Mouse (Mus musculus): ENCODE measurements at regions not wholly inside any gene's neighbourhood (a gene's known extent, or its start where the extent isn't known, plus 50 kb on each side); places are given as distances from the start of the nearest gene placed in this dataset.

- WGBS = 82% methylated on average over 4 of the region's 4 CpGs
- ATAC-seq (ENCODE audit: insufficient read depth, low FRiP score) = no peak
- Histone ChIP-seq H3K4me3 (replicated peaks; ENCODE audit: low read length) (no peak overlapping the region), H3K4me2 (ENCODE audit: low read depth, low read length) (no peak overlapping the region), H3K4me1 (ENCODE audit: control insufficient read depth, insufficient read depth, low read length) (no peaks in the 10 kb centered on the region), H3K9ac (ENCODE audit: low read length) (no peak overlapping the region), H3K27me3 (ENCODE audit: control insufficient read depth, insufficient read depth, low read length) (no peaks in the 10 kb centered on the region), H3K27ac (ENCODE audit: low read length) (no peak overlapping the region), H3K9me3 (replicated peaks; ENCODE audit: control insufficient read depth, low read length) (no peaks in the 10 kb centered on the region), H3K36me3 (ENCODE audit: control insufficient read depth, insufficient read depth, low read length) (no peaks in the 10 kb centered on the region)
Measured at GRCm38 (mm10) chr2:159565255-159565654, 768.7 kb downstream of the Gm826 start.

GRCm38 (mm10) chr2:159565921-159566320, 768.0 kb downstream of the Gm826 start:
- Histone ChIP-seq H3K4me2 (ENCODE audit: low read depth, low read length) (no peak overlapping the region), H3K9ac (ENCODE audit: low read length) (no peak overlapping the region), H3K4me3 (replicated peaks; ENCODE audit: low read length) (no peak overlapping the region), H3K27ac (ENCODE audit: low read length) (no peak overlapping the region), H3K9me3 (replicated peaks; ENCODE audit: control insufficient read depth, low read length) (no peaks in the 10 kb centered on the region), H3K4me1 (ENCODE audit: control insufficient read depth, insufficient read depth, low read length) (no peaks in the 10 kb centered on the region), H3K36me3 (ENCODE audit: control insufficient read depth, insufficient read depth, low read length) (no peaks in the 10 kb centered on the region), H3K27me3 (ENCODE audit: control insufficient read depth, insufficient read depth, low read length) (no peaks in the 10 kb centered on the region)
- 73% methylated on average over 5 of the region's 5 CpGs for WGBS
- ATAC-seq (ENCODE audit: insufficient read depth, low FRiP score) = no peak

- H3K27ac ChIP-seq (ENCODE audit: low read length) = no peak overlapping the region
- no peaks in the 10 kb centered on the region for H3K27me3 ChIP-seq (ENCODE audit: control insufficient read depth, insufficient read depth, low read length)
- no peaks in the 10 kb centered on the region for H3K4me1 ChIP-seq (ENCODE audit: control insufficient read depth, insufficient read depth, low read length)
- H3K9me3 ChIP-seq (replicated peaks; ENCODE audit: control insufficient read depth, low read length) = no peaks in the 10 kb centered on the region
- ATAC-seq (ENCODE audit: insufficient read depth, low FRiP score) = no peak
- H3K36me3 ChIP-seq (ENCODE audit: control insufficient read depth, insufficient read depth, low read length) = no peaks in the 10 kb centered on the region
- H3K9ac ChIP-seq (ENCODE audit: low read length) = no peak overlapping the region
- WGBS = 41% methylated on average over 5 of the region's 5 CpGs
- H3K4me2 ChIP-seq (ENCODE audit: low read depth, low read length) = no peak overlapping the region
- H3K4me3 ChIP-seq (replicated peaks; ENCODE audit: low read length) = no peak overlapping the region
Measured at GRCm38 (mm10) chr2:159566461-159566860, 767.5 kb downstream of the Gm826 start.

- Histone ChIP-seq H3K27ac (ENCODE audit: low read length) (no peak overlapping the region), H3K4me1 (ENCODE audit: control insufficient read depth, insufficient read depth, low read length) (no peaks in the 10 kb centered on the region), H3K4me3 (replicated peaks; ENCODE audit: low read length) (no peak overlapping the region), H3K36me3 (ENCODE audit: control insufficient read depth, insufficient read depth, low read length) (no peaks in the 10 kb centered on the region), H3K9ac (ENCODE audit: low read length) (no peak overlapping the region), H3K4me2 (ENCODE audit: low read depth, low read length) (no peak overlapping the region), H3K9me3 (replicated peaks; ENCODE audit: control insufficient read depth, low read length) (no peaks in the 10 kb centered on the region), H3K27me3 (ENCODE audit: control insufficient read depth, insufficient read depth, low read length) (no peaks in the 10 kb centered on the region)
- no peak for ATAC-seq (ENCODE audit: insufficient read depth, low FRiP score)
- WGBS = 82% methylated on average over 4 of the region's 4 CpGs
Measured at GRCm38 (mm10) chr2:159568391-159568790, 765.6 kb downstream of the Gm826 start.

GRCm38 (mm10) chr2:159571862-159572261, 762.1 kb downstream of the Gm826 start:
- H3K27ac ChIP-seq (ENCODE audit: low read length) = no peak overlapping the region
- no peaks in the 10 kb centered on the region for H3K4me1 ChIP-seq (ENCODE audit: control insufficient read depth, insufficient read depth, low read length)
- H3K9ac ChIP-seq (ENCODE audit: low read length) = no peak overlapping the region
- H3K36me3 ChIP-seq (ENCODE audit: control insufficient read depth, insufficient read depth, low read length) = no peaks in the 10 kb centered on the region
- no peak overlapping the region for H3K4me2 ChIP-seq (ENCODE audit: low read depth, low read length)
- no peaks in the 10 kb centered on the region for H3K27me3 ChIP-seq (ENCODE audit: control insufficient read depth, insufficient read depth, low read length)
- no peak for ATAC-seq (ENCODE audit: insufficient read depth, low FRiP score)
- WGBS = 78% methylated on average over 2 of the region's 2 CpGs
- no peaks in the 10 kb centered on the region for H3K9me3 ChIP-seq (replicated peaks; ENCODE audit: control insufficient read depth, low read length)
- H3K4me3 ChIP-seq (replicated peaks; ENCODE audit: low read length) = no peak overlapping the region

GRCm38 (mm10) chr2:159575271-159575670, 758.7 kb downstream of the Gm826 start:
- no peak overlapping the region for H3K9ac ChIP-seq (ENCODE audit: low read length)
- WGBS = 59% methylated on average over 5 of the region's 5 CpGs
- H3K4me3 ChIP-seq (replicated peaks; ENCODE audit: low read length) = no peak overlapping the region
- H3K27me3 ChIP-seq (ENCODE audit: control insufficient read depth, insufficient read depth, low read length) = no peaks in the 10 kb centered on the region
- no peaks in the 10 kb centered on the region for H3K9me3 ChIP-seq (replicated peaks; ENCODE audit: control insufficient read depth, low read length)
- no peaks in the 10 kb centered on the region for H3K4me1 ChIP-seq (ENCODE audit: control insufficient read depth, insufficient read depth, low read length)
- no peak for ATAC-seq (ENCODE audit: insufficient read depth, low FRiP score)
- H3K4me2 ChIP-seq (ENCODE audit: low read depth, low read length) = no peak overlapping the region
- H3K36me3 ChIP-seq (ENCODE audit: control insufficient read depth, insufficient read depth, low read length) = no peaks in the 10 kb centered on the region
- no peak overlapping the region for H3K27ac ChIP-seq (ENCODE audit: low read length)

GRCm38 (mm10) chr2:159583103-159583502, 750.9 kb downstream of the Gm826 start:
- Histone ChIP-seq H3K36me3 (ENCODE audit: control insufficient read depth, insufficient read depth, low read length) (no peaks in the 10 kb centered on the region), H3K9me3 (replicated peaks; ENCODE audit: control insufficient read depth, low read length) (no peaks in the 10 kb centered on the region), H3K27me3 (ENCODE audit: control insufficient read depth, insufficient read depth, low read length) (no peaks in the 10 kb centered on the region), H3K4me3 (replicated peaks; ENCODE audit: low read length) (no peak overlapping the region), H3K27ac (ENCODE audit: low read length) (no peak overlapping the region), H3K4me1 (ENCODE audit: control insufficient read depth, insufficient read depth, low read length) (no peaks in the 10 kb centered on the region), H3K9ac (ENCODE audit: low read length) (no peak overlapping the region), H3K4me2 (ENCODE audit: low read depth, low read length) (no peak overlapping the region)
- WGBS = 50% methylated on average over 8 of the region's 8 CpGs
- no peak for ATAC-seq (ENCODE audit: insufficient read depth, low FRiP score)

- ATAC-seq (ENCODE audit: insufficient read depth, low FRiP score) = no peak
- H3K4me1 ChIP-seq (ENCODE audit: control insufficient read depth, insufficient read depth, low read length) = no peaks in the 10 kb centered on the region
- no peak overlapping the region for H3K9ac ChIP-seq (ENCODE audit: low read length)
- H3K27ac ChIP-seq (ENCODE audit: low read length) = no peak overlapping the region
- H3K36me3 ChIP-seq (ENCODE audit: control insufficient read depth, insufficient read depth, low read length) = no peaks in the 10 kb centered on the region
- H3K4me2 ChIP-seq (ENCODE audit: low read depth, low read length) = no peak overlapping the region
- no peaks in the 10 kb centered on the region for H3K27me3 ChIP-seq (ENCODE audit: control insufficient read depth, insufficient read depth, low read length)
- no peak overlapping the region for H3K4me3 ChIP-seq (replicated peaks; ENCODE audit: low read length)
- no peaks in the 10 kb centered on the region for H3K9me3 ChIP-seq (replicated peaks; ENCODE audit: control insufficient read depth, low read length)
Measured at GRCm38 (mm10) chr2:159584641-159585040, 749.3 kb downstream of the Gm826 start.

- 34% methylated on average over 6 of the region's 6 CpGs for WGBS
- ATAC-seq (ENCODE audit: insufficient read depth, low FRiP score) = no peak
- Histone ChIP-seq H3K9ac (ENCODE audit: low read length) (no peak overlapping the region), H3K36me3 (ENCODE audit: control insufficient read depth, insufficient read depth, low read length) (no peaks in the 10 kb centered on the region), H3K4me2 (ENCODE audit: low read depth, low read length) (no peak overlapping the region), H3K4me1 (ENCODE audit: control insufficient read depth, insufficient read depth, low read length) (no peaks in the 10 kb centered on the region), H3K4me3 (replicated peaks; ENCODE audit: low read length) (no peak overlapping the region), H3K27ac (ENCODE audit: low read length) (no peak overlapping the region), H3K27me3 (ENCODE audit: control insufficient read depth, insufficient read depth, low read length) (no peaks in the 10 kb centered on the region), H3K9me3 (replicated peaks; ENCODE audit: control insufficient read depth, low read length) (no peaks in the 10 kb centered on the region)
Measured at GRCm38 (mm10) chr2:159586697-159587473, 747.1 kb downstream of the Gm826 start.
